Comparison of ENCODE assay signal across 8 mouse cellular contexts in the genomic region with DNA sequence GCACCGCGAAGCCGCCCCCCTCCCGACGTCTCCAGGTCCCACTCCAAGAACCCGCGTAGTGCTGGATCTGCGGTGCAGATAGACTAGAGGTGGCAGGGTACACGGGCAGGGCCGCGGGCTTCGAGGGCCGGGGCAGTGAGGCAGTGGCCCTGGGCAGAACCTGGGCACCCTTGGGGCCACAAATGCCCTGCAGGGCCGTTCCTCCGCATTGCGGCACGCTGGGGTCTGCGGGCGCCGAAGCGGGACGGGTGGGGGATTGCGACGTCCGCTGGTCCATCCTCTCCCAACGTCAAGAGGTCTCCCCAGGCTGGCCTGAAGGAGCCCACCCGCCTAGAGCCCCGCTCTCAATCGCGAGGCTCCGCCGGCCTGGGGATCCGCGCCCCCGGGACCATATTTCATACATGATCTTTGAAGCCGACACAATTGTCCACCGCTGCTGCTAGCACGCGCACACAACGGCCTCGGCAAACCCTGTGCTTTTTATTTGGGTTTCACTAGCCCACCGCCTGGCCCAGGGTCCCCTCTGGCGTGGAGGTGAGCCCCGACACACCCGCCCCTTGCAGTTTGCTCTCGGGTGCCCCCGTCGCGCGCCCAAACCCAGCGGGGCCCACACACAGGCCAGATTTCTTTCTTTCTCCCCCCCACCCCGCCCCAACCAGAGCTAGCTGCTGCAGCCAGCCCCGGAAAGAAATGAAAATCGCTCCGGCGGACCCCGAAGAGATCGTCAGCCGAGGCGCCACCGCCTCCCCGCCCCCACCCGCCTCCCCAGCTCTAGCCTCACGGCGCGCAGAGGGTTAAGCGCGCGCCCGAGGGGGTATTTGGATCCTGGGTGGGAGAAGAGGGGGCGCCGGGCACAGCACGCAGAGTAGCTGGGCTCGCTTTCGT. TPM values are rescaled to one million over a fixed set of nuclear protein-coding genes. Genes with fewer than 3 reads are reported as not detected.
DNase-seq lines count a peak whose midpoint lies in the region; ATAC-seq and TF ChIP-seq lines count a peak whose summit lies in the region.

No protein-coding gene starts in this region.

- ATAC-seq in embryonic facial prominence, embryonic 15.5 days (ENCODE audit: insufficient number of reproducible peaks, low FRiP score, low TSS enrichment, low read depth), result no peak
- no peak for ATAC-seq in hindbrain, embryonic 16.5 days
- no peak for ATAC-seq in liver, embryonic 14.5 days (ENCODE audit: insufficient read depth)
- no peak for ATAC-seq in megakaryocyte progenitor cell, adult 5-6 weeks (replicated peaks; ENCODE audit: poor library complexity)

- DNase-seq in heart, adult 2 months, result peak; percentile 22 to 64
- DNase-seq in heart, adult 8-10 months (ENCODE audit: low spot score), result no peak
- DNase-seq in ZHBTc4 (ENCODE audit: low read depth, low spot score), result peak; percentile 38
- DNase-seq in liver, embryonic 14.5 days (ENCODE audit: low read depth in 3 of 3, low spot score in 3 of 3), result no peak

- no peak for TF ChIP-seq CTCF in heart, adult 2 months (IDR thresholded peaks at IDR 0.05)
- no peak for TF ChIP-seq CTCF in liver, embryonic 14.5 days (IDR thresholded peaks at IDR 0.05; ENCODE audit: low read depth)
- TF ChIP-seq CTCF in small intestine, adult 2 months (IDR thresholded peaks at IDR 0.05; ENCODE audit: extremely low read depth, insufficient read length, insufficient replicate concordance, low read depth, low read length), result no peak

- intact Hi-C loops in heart, adult 2 months (cut with DNase I), result loop anchor here (2.0 kb wide), 1 partner anchor 34 kb away; no protein-coding TSS in a partner anchor

- no peaks in the 10 kb centered on the region for H3K36me3 ChIP-seq in heart, adult 2 months (ENCODE audit: control insufficient read depth, insufficient read depth, low read length)
- no peaks in the 10 kb centered on the region for H3K36me3 ChIP-seq in embryonic facial prominence, embryonic 15.5 days
- no peaks in the 10 kb centered on the region for H3K36me3 ChIP-seq in hindbrain, embryonic 16.5 days (ENCODE audit: control insufficient read depth, insufficient read depth, low read length)
- no peaks in the 10 kb centered on the region for H3K36me3 ChIP-seq in liver, embryonic 14.5 days (replicated peaks; ENCODE audit: control insufficient read depth, insufficient read depth, low read depth)
- H3K36me3 ChIP-seq in small intestine, adult 2 months (ENCODE audit: control insufficient read depth, insufficient read depth, low read length), result no peaks in the 10 kb centered on the region

- no peaks in the 10 kb centered on the region for H3K79me2 ChIP-seq in heart, adult 2 months (replicated peaks; ENCODE audit: control insufficient read depth, insufficient read depth, low read length)

- H3K9me3 ChIP-seq in embryonic facial prominence, embryonic 15.5 days (replicated peaks), result no peaks in the 10 kb centered on the region
- H3K9me3 ChIP-seq in hindbrain, embryonic 16.5 days (ENCODE audit: control insufficient read depth, low read length), result no peaks in the 10 kb centered on the region
- H3K9me3 ChIP-seq in liver, embryonic 14.5 days (ENCODE audit: control insufficient read depth, low read length), result no peaks in the 10 kb centered on the region

- no peak for TF ChIP-seq POLR2A in heart, adult 2 months (IDR thresholded peaks at IDR 0.05; ENCODE audit: insufficient read depth, low read depth, low read length)
- no peak for TF ChIP-seq POLR2A in small intestine, adult 2 months (IDR thresholded peaks at IDR 0.05; ENCODE audit: low read depth, low read length)

- peaks cover 15% of the 10 kb centered on the region for H3K27me3 ChIP-seq in heart, adult 2 months (ENCODE audit: control insufficient read depth, insufficient read depth, low read length)
- peaks cover 47% of the 10 kb centered on the region for H3K27me3 ChIP-seq in embryonic facial prominence, embryonic 15.5 days
- H3K27me3 ChIP-seq in hindbrain, embryonic 16.5 days (replicated peaks; ENCODE audit: control insufficient read depth, insufficient read depth, low read length), result peaks cover 13% of the 10 kb centered on the region
- peaks cover 63% of the 10 kb centered on the region for H3K27me3 ChIP-seq in liver, embryonic 14.5 days (ENCODE audit: control insufficient read depth, insufficient read depth, low read length)
- H3K27me3 ChIP-seq in small intestine, adult 2 months (ENCODE audit: control insufficient read depth, insufficient read depth, low read length), result peaks cover 37% of the 10 kb centered on the region

- H3K9ac ChIP-seq in heart, adult 2 months (ENCODE audit: low read depth, low read length), result peak overlapping the region; percentile 69
- peak overlapping the region; percentile 42 for H3K9ac ChIP-seq in embryonic facial prominence, embryonic 15.5 days
- peak overlapping the region; percentile 81 for H3K9ac ChIP-seq in hindbrain, embryonic 16.5 days (ENCODE audit: low read depth, low read length)
- no peak overlapping the region for H3K9ac ChIP-seq in liver, embryonic 14.5 days (replicated peaks)

- WGBS in heart, adult 2 months, result under 1% methylated on average over 75 of the region's 75 CpGs
- under 1% methylated on average over 74 of the region's 75 CpGs for WGBS in embryonic facial prominence, embryonic 15.5 days
- 0% methylated on average over 69 of the region's 75 CpGs for WGBS in hindbrain, embryonic 16.5 days
- WGBS in liver, embryonic 14.5 days (ENCODE audit: insufficient replicate concordance), result under 1% methylated on average over 75 of the region's 75 CpGs
- 1% methylated on average over 75 of the region's 75 CpGs for WGBS in small intestine, adult 2 months

- no peak for TF ChIP-seq EP300 in heart, adult 2 months (IDR thresholded peaks at IDR 0.05; ENCODE audit: insufficient read depth, low read depth, low read length)
- no peak for TF ChIP-seq EP300 in liver, embryonic 14.5 days (IDR thresholded peaks at IDR 0.05; ENCODE audit: low read depth)

- peak overlapping the region; percentile 68 for H3K4me3 ChIP-seq in heart, adult 2 months
- H3K4me3 ChIP-seq in embryonic facial prominence, embryonic 15.5 days (replicated peaks), result peak overlapping the region; percentile 54
- peak overlapping the region; percentile 61 for H3K4me3 ChIP-seq in hindbrain, embryonic 16.5 days (ENCODE audit: low read length)
- H3K4me3 ChIP-seq in liver, embryonic 14.5 days (ENCODE audit: insufficient read depth in 1 of 2, low read depth in 2 of 2, low read length in 2 of 2), result peak overlapping the region; percentile 27 to 39; a peak in 3 of 4 replicates
- peak overlapping the region; percentile 71 for H3K4me3 ChIP-seq in small intestine, adult 2 months (ENCODE audit: low read depth, low read length)

- peak overlapping the region; percentile 95 for H3K4me2 ChIP-seq in embryonic facial prominence, embryonic 15.5 days (replicated peaks)
- peak overlapping the region; percentile 99 for H3K4me2 ChIP-seq in hindbrain, embryonic 16.5 days (ENCODE audit: low read length)
- peak overlapping the region; percentile 47 for H3K4me2 ChIP-seq in liver, embryonic 14.5 days (ENCODE audit: low read depth)

- peak overlapping the region; percentile 49 for H3K27ac ChIP-seq in heart, adult 2 months
- H3K27ac ChIP-seq in embryonic facial prominence, embryonic 15.5 days (replicated peaks), result no peak overlapping the region
- H3K27ac ChIP-seq in hindbrain, embryonic 16.5 days (ENCODE audit: low read depth, low read length), result peak overlapping the region; percentile 41; the same call in 1 of the 2 replicates
- no peak overlapping the region for H3K27ac ChIP-seq in liver, embryonic 14.5 days
- no peak overlapping the region for H3K27ac ChIP-seq in small intestine, adult 2 months (ENCODE audit: insufficient read depth, low read depth, low read length)

- H3K4me1 ChIP-seq in heart, adult 2 months (ENCODE audit: control insufficient read depth, insufficient read depth, low read length), result peaks cover 6% of the 10 kb centered on the region
- H3K4me1 ChIP-seq in embryonic facial prominence, embryonic 15.5 days, result peaks cover 51% of the 10 kb centered on the region
- peaks cover 18% of the 10 kb centered on the region for H3K4me1 ChIP-seq in hindbrain, embryonic 16.5 days (ENCODE audit: control insufficient read depth, insufficient read depth, low read depth, low read length)
- no peaks in the 10 kb centered on the region for H3K4me1 ChIP-seq in liver, embryonic 14.5 days (replicated peaks; ENCODE audit: control insufficient read depth in 2 of 2, insufficient read depth in 2 of 2, low read length in 1 of 2)
- H3K4me1 ChIP-seq in small intestine, adult 2 months (ENCODE audit: control insufficient read depth, insufficient read depth, insufficient read length, low read length), result peaks cover 34% of the 10 kb centered on the region

RNA-seq across cellular contexts. Expression of a gene that starts 4.3 kb away (rescaled TPM):
- 10 to 100 TPM in 1 of 2 experiments, 1 to 10 TPM in 1; 8.1 to 12.3 TPM for total RNA-seq in heart, adult 2 months (2021)
- polyA plus RNA-seq in heart, adult 2 months (2012; rRNA removed), result 4.7 and 5.4 TPM in 2 replicates
- total RNA-seq in heart, adult 8-10 months (2022), result 10 to 100 TPM in 1 of 4 experiments, 1 to 10 TPM in 3; 5.2 to 12.8 (median 8.4) TPM
- 17.2 and 21.4 TPM in 2 replicates for polyA plus RNA-seq in embryonic facial prominence, embryonic 15.5 days (2015; fragmentation: Nextera tagmentation; extraction: Ambion mirVana)
- 23.4 and 24.8 TPM in 2 replicates for polyA plus RNA-seq in hindbrain, embryonic 16.5 days (2015; fragmentation: Nextera tagmentation; extraction: Ambion mirVana)
- 1.8 and 3.3 TPM in 2 replicates for polyA plus RNA-seq in liver, embryonic 14.5 days (2012; rRNA removed)
- polyA plus RNA-seq in liver, embryonic 14.5 days (2014; fragmentation: Nextera tagmentation; extraction: Ambion mirVana), result 1.6 and 2.0 TPM in 2 replicates
- polyA plus RNA-seq in small intestine, adult 2 months (2012; rRNA removed), result 4.2 and 7.6 TPM in 2 replicates
- total RNA-seq in megakaryocyte progenitor cell, adult 5-6 weeks (2015), result 19.9 and 21.5 TPM in 2 replicates
- total RNA-seq in megakaryocyte progenitor cell, adult 5-6 weeks (2017), result 24.8 and 25.4 TPM in 2 replicates

RNA-seq across cellular contexts. Expression of a gene that starts 49.5 kb away (rescaled TPM):
- 1 to 10 TPM; 4.0 to 5.3 TPM for total RNA-seq in heart, adult 2 months (2021)
- polyA plus RNA-seq in heart, adult 2 months (2012; rRNA removed), result 2.0 and 2.7 TPM in 2 replicates
- 1 to 10 TPM; 3.6 to 4.9 (median 4.6) TPM for total RNA-seq in heart, adult 8-10 months (2022)
- 9.2 and 10.3 TPM in 2 replicates for polyA plus RNA-seq in embryonic facial prominence, embryonic 15.5 days (2015; fragmentation: Nextera tagmentation; extraction: Ambion mirVana)
- 8.5 and 9.5 TPM in 2 replicates for polyA plus RNA-seq in hindbrain, embryonic 16.5 days (2015; fragmentation: Nextera tagmentation; extraction: Ambion mirVana)
- 0.64 and 0.95 TPM in 2 replicates for polyA plus RNA-seq in liver, embryonic 14.5 days (2012; rRNA removed)
- polyA plus RNA-seq in liver, embryonic 14.5 days (2014; fragmentation: Nextera tagmentation; extraction: Ambion mirVana), result 1.6 and 2.1 TPM in 2 replicates
- 4.4 and 4.7 TPM in 2 replicates for polyA plus RNA-seq in small intestine, adult 2 months (2012; rRNA removed)
- total RNA-seq in megakaryocyte progenitor cell, adult 5-6 weeks (2015), result 1.9 and 2.1 TPM in 2 replicates
- total RNA-seq in megakaryocyte progenitor cell, adult 5-6 weeks (2017), result 2.7 and 3.6 TPM in 2 replicates

Comparison
In these comparisons a context has a peak if more than half of its experiments do, and no peak if none do; other contexts are left out.
1. DNase-seq: peak in heart, adult 2 months (2 of 2) and ZHBTc4 (single experiment); none in heart, adult 8-10 months (single experiment) and liver, embryonic 14.5 days (0 of 3).
2. H3K27ac ChIP-seq: peak in heart, adult 2 months (single experiment) and hindbrain, embryonic 16.5 days (single experiment); none in embryonic facial prominence, embryonic 15.5 days (single experiment), liver, embryonic 14.5 days (single experiment) and small intestine, adult 2 months (single experiment).
3. H3K4me2 ChIP-seq: peak in every context shown above with its lines; median percentile 99 in hindbrain, embryonic 16.5 days; 95 in embryonic facial prominence, embryonic 15.5 days; 47 in liver, embryonic 14.5 days.
4. Peak in every context shown above with its lines, with median percentiles within 50 percentile points of each other: H3K4me3 ChIP-seq.